In genomic region chr1:18105866-18106529, GRCm38 (mm10) we compare ENCODE assay signal across 10 mouse cellular contexts. TPM values are rescaled to one million over a fixed set of nuclear protein-coding genes. Genes with fewer than 3 reads are reported as not detected.
DNase-seq lines count a peak whose midpoint lies in the region; ATAC-seq and TF ChIP-seq lines count a peak whose summit lies in the region.
"Had no signal": no experiment of that assay in that cellular context is flagged by ENCODE, and none has a peak within 500 bp of the region (broad histone marks: within the 10 kb centered on the region; RNA-seq: fewer than 3 reads in every experiment).

No protein-coding gene starts in this region.

- peak; percentile 85 for ATAC-seq in frontal cortex, adult (ENCODE audit: low TSS enrichment)
- no peak for ATAC-seq in stomach, postnatal 0 days (ENCODE audit: low FRiP score, low TSS enrichment)

- H3K4me3 ChIP-seq in stomach, postnatal 0 days (ENCODE audit: low read depth, low read length): no peak overlapping the region
- no peak overlapping the region for H3K4me3 ChIP-seq in lung, adult 2 months (replicated peaks; ENCODE audit: extremely low read depth, low read depth, low read length)
- H3K4me3 ChIP-seq: lung, embryonic 15.5 days had no signal

- H3K36me3 ChIP-seq in stomach, postnatal 0 days (ENCODE audit: control insufficient read depth, insufficient read depth, low read length): no peaks in the 10 kb centered on the region
- H3K36me3 ChIP-seq: G1E; lung, embryonic 15.5 days had no signal

- no peak overlapping the region for H3K4me2 ChIP-seq in stomach, postnatal 0 days (replicated peaks; ENCODE audit: low read depth)
- H3K4me2 ChIP-seq: lung, embryonic 15.5 days had no signal

- 40% methylated on average over 5 of the region's 5 CpGs for WGBS in stomach, postnatal 0 days
- WGBS in lung, adult 2 months: 41% methylated on average over 5 of the region's 5 CpGs

- no peak for TF ChIP-seq POLR2A in lung, adult 2 months (IDR thresholded peaks at IDR 0.05; ENCODE audit: borderline replicate concordance, extremely low read depth, low read depth, low read length)

- H3K4me1 ChIP-seq in stomach, postnatal 0 days (replicated peaks; ENCODE audit: control insufficient read depth, insufficient read depth): no peaks in the 10 kb centered on the region
- H3K4me1 ChIP-seq in lung, adult 2 months (ENCODE audit: control insufficient read depth, insufficient read depth, low read length): no peaks in the 10 kb centered on the region
- H3K4me1 ChIP-seq: lung, embryonic 15.5 days had no signal

- no peaks in the 10 kb centered on the region for H3K9me3 ChIP-seq in stomach, postnatal 0 days (ENCODE audit: control insufficient read depth, low read length)
- H3K9me3 ChIP-seq: G1E; lung, embryonic 15.5 days had no signal

- TF ChIP-seq CTCF in stomach, postnatal 0 days (IDR thresholded peaks at IDR 0.05; ENCODE audit: low read depth): peak; percentile 76
- TF ChIP-seq CTCF in lung, adult 2 months (IDR thresholded peaks at IDR 0.05; ENCODE audit: insufficient read depth, low read length): no peak

- H3K9ac ChIP-seq in stomach, postnatal 0 days (ENCODE audit: low read length): no peak overlapping the region
- H3K9ac ChIP-seq: lung, embryonic 15.5 days had no signal

- DNase-seq in frontal cortex, postnatal 14 days (ENCODE audit: low spot score in 2 of 2): no peak
- DNase-seq in right cerebral cortex, postnatal 10 days (ENCODE audit: low spot score in 2 of 2): peak; percentile 27 to 30
- DNase-seq in right cerebral cortex, postnatal 4 days: no peak
- DNase-seq in hindlimb bud, embryonic 11.5 days (ENCODE audit: extremely low spot score, low read depth, low spot score): peak; percentile 28
- no peak for DNase-seq in stomach, postnatal 0 days (ENCODE audit: low spot score)
- no peak for DNase-seq in spleen, postnatal 10 days (ENCODE audit: low spot score in 2 of 2)
- no peak for DNase-seq in lung, adult 2 months

- no peak overlapping the region for H3K27ac ChIP-seq in stomach, postnatal 0 days (replicated peaks)
- H3K27ac ChIP-seq: lung, embryonic 15.5 days had no signal

- H3K27me3 ChIP-seq in stomach, postnatal 0 days (ENCODE audit: control insufficient read depth, insufficient read depth, low read length): no peaks in the 10 kb centered on the region
- H3K27me3 ChIP-seq: lung, embryonic 15.5 days had no signal

- TF ChIP-seq EP300 in stomach, postnatal 0 days (optimal IDR thresholded peaks at IDR 0.05): no peak

RNA-seq across cellular contexts. Expression of gene Crisp4, which starts 39.7 kb away (rescaled TPM):
- polyA plus RNA-seq in stomach, postnatal 0 days (2015; fragmentation: Nextera tagmentation; extraction: Ambion mirVana): not detected in 2 replicates
- polyA plus RNA-seq in lung, adult 2 months (2012; rRNA removed): not detected in 2 replicates
- polyA plus RNA-seq: G1E; lung, embryonic 15.5 days had no signal

Comparison
In these comparisons a context has a peak if more than half of its experiments do, and no peak if none do; other contexts are left out.
1. DNase-seq: peak in right cerebral cortex, postnatal 10 days (2 of 2) and hindlimb bud, embryonic 11.5 days (single experiment); none in frontal cortex, postnatal 14 days (0 of 2), right cerebral cortex, postnatal 4 days (single experiment), stomach, postnatal 0 days (single experiment), spleen, postnatal 10 days (0 of 2) and lung, adult 2 months (single experiment).